Mouse (Mus musculus) megakaryocyte, embryonic 14.5 days (primary cell): ENCODE data around the gene Nup160. TPM values are rescaled to one million over a fixed set of nuclear protein-coding genes. Genes with fewer than 3 reads are reported as not detected.
A peak's percentile ranks its signal among the peaks of the same experiment; 100 is the strongest.

Experiments
- H3K27me3 ChIP-seq: replicated peaks from 2 replicates; pipeline ENCODE3; 2012; ENCODE audit warnings: inconsistent platforms
- H3K36me3 ChIP-seq: replicated peaks from 2 replicates; pipeline ENCODE3; 2012; ENCODE audit warnings: low read length, inconsistent platforms, mixed read lengths
- H3K4me1 ChIP-seq: 2 replicates; pipeline ENCODE4 v1.6.1; 2012; ENCODE audit warnings: inconsistent platforms
- H3K4me3 ChIP-seq: replicated peaks from 2 replicates; pipeline ENCODE3; 2012; ENCODE audit warnings: moderate library complexity, mild to moderate bottlenecking, inconsistent platforms
- H3K9me3 ChIP-seq: 2 replicates; pipeline ENCODE4 v1.6.1; 2012; ENCODE audit warnings: inconsistent platforms
- FLI1 ChIP-seq: IDR thresholded peaks from 2 replicates; pipeline ENCODE4 v1.6.1; 2012; ENCODE audit warnings: low read length, inconsistent platforms, mixed read lengths
- GATA1 ChIP-seq: IDR thresholded peaks from 3 replicates; pipeline ENCODE4 v1.6.1; 2012; ENCODE audit warnings: mixed read lengths, low read length, inconsistent platforms, borderline replicate concordance
- polyA plus RNA-seq: library from polyadenylated mRNA; stranded (reverse); fragments of >175 nt; gene quantifications from 2 replicates; pipeline ENCODE4 v1.2.3, GENCODE M21; 2012; ENCODE audit warnings: low replicate concordance; ENCODE audit not compliant: insufficient read depth

The Nup160 gene
- polyA plus RNA-seq, 1 experiment: 0.37 TPM

- no peaks in the 10 kb centered on the region for H3K9me3 ChIP-seq
- H3K36me3 ChIP-seq: peaks cover 36% of the 10 kb centered on the region
- H3K4me3 ChIP-seq: peak overlapping the region; percentile 91
- peaks cover 63% of the 10 kb centered on the region for H3K4me1 ChIP-seq
- H3K27me3 ChIP-seq: no peaks in the 10 kb centered on the region
- TF ChIP-seq GATA1 (no peak), FLI1 (peak; percentile 31; the same call in 1 of the 2 replicates)
These were observed 2.2 kb downstream of the Nup160 start for GRCm38 (mm10) chr2:90679061-90679810.

GRCm38 (mm10) chr2:90700943-90701342 is 23.9 kb downstream of the Nup160 start:
- no peaks in the 10 kb centered on the region for H3K27me3 ChIP-seq
- no peaks in the 10 kb centered on the region for H3K9me3 ChIP-seq
- H3K36me3 ChIP-seq: peaks cover 97% of the 10 kb centered on the region
- TF ChIP-seq FLI1: no peak
- TF ChIP-seq GATA1: no peak
- no peak overlapping the region for H3K4me3 ChIP-seq
- 0 out of 2 replicates have a peak, but pooled peaks cover 4% of the 10 kb centered on the region for H3K4me1 ChIP-seq

GRCm38 (mm10) chr2:90708548-90708947 is 31.5 kb downstream of the Nup160 start:
- Histone ChIP-seq H3K9me3 (no peaks in the 10 kb centered on the region), H3K36me3 (peaks cover 97% of the 10 kb centered on the region), H3K4me1 (no peaks in the 10 kb centered on the region), H3K4me3 (no peak overlapping the region), H3K27me3 (no peaks in the 10 kb centered on the region)
- no peak for TF ChIP-seq GATA1

GRCm38 (mm10) chr2:90715555-90716092 is 38.6 kb downstream of the Nup160 start:
- no peak for TF ChIP-seq GATA1
- TF ChIP-seq FLI1: no peak
- Histone ChIP-seq H3K4me1 (peaks cover 8% of the 10 kb centered on the region), H3K9me3 (no peaks in the 10 kb centered on the region), H3K27me3 (no peaks in the 10 kb centered on the region), H3K4me3 (no peak overlapping the region), H3K36me3 (peaks cover 94% of the 10 kb centered on the region)

GRCm38 (mm10) chr2:90717366-90717765 is 40.4 kb downstream of the Nup160 start:
- peaks cover 8% of the 10 kb centered on the region for H3K4me1 ChIP-seq
- H3K36me3 ChIP-seq: peaks cover 94% of the 10 kb centered on the region
- H3K4me3 ChIP-seq: no peak overlapping the region
- TF ChIP-seq GATA1 (no peak), FLI1 (no peak)
- no peaks in the 10 kb centered on the region for H3K27me3 ChIP-seq
- no peaks in the 10 kb centered on the region for H3K9me3 ChIP-seq

- TF ChIP-seq GATA1: no peak
- no peak for TF ChIP-seq FLI1
- H3K36me3 ChIP-seq: peaks cover 94% of the 10 kb centered on the region
- no peaks in the 10 kb centered on the region for H3K9me3 ChIP-seq
- H3K4me3 ChIP-seq: no peak overlapping the region
- H3K27me3 ChIP-seq: no peaks in the 10 kb centered on the region
- peaks cover 8% of the 10 kb centered on the region for H3K4me1 ChIP-seq
These were observed 40.9 kb downstream of the Nup160 start for GRCm38 (mm10) chr2:90717948-90718347.

- no peaks in the 10 kb centered on the region for H3K9me3 ChIP-seq
- TF ChIP-seq GATA1 (no peak), FLI1 (no peak)
- H3K36me3 ChIP-seq: peaks cover 96% of the 10 kb centered on the region
- no peaks in the 10 kb centered on the region for H3K27me3 ChIP-seq
- H3K4me3 ChIP-seq: no peak overlapping the region
- no peaks in the 10 kb centered on the region for H3K4me1 ChIP-seq
These were observed 49.8 kb downstream of the Nup160 start for GRCm38 (mm10) chr2:90726818-90727217.

- Histone ChIP-seq H3K4me1 (peaks cover 10% of the 10 kb centered on the region), H3K27me3 (no peaks in the 10 kb centered on the region), H3K9me3 (no peaks in the 10 kb centered on the region), H3K36me3 (peaks cover 86% of the 10 kb centered on the region), H3K4me3 (no peak overlapping the region)
- TF ChIP-seq FLI1 (no peak), GATA1 (no peak)
These were observed 58.3 kb downstream of the Nup160 start for GRCm38 (mm10) chr2:90735326-90735725.

- Histone ChIP-seq H3K4me3 (no peak overlapping the region), H3K27me3 (no peaks in the 10 kb centered on the region), H3K9me3 (no peaks in the 10 kb centered on the region), H3K4me1 (peaks cover 14% of the 10 kb centered on the region), H3K36me3 (peaks cover 55% of the 10 kb centered on the region)
- TF ChIP-seq FLI1 (no peak), GATA1 (no peak)
These were observed 61.8 kb downstream of the Nup160 start for GRCm38 (mm10) chr2:90738801-90739200.

- no peak for TF ChIP-seq GATA1
- TF ChIP-seq FLI1: no peak
- peaks cover 17% of the 10 kb centered on the region for H3K4me1 ChIP-seq
- no peaks in the 10 kb centered on the region for H3K27me3 ChIP-seq
- H3K9me3 ChIP-seq: no peaks in the 10 kb centered on the region
- H3K4me3 ChIP-seq: no peak overlapping the region
- H3K36me3 ChIP-seq: peaks cover 50% of the 10 kb centered on the region
These were observed 62.3 kb downstream of the Nup160 start for GRCm38 (mm10) chr2:90739327-90739726.
